Mouse (Mus musculus) C2C12 (cell line): Measurements from ENCODE around the gene Ppp1r37.

ENCODE experiments used
- CTCF ChIP-seq: IDR thresholded peaks from one replicate; pipeline ENCODE4 v1.5.1; 2011; ENCODE audit not compliant: control insufficient read depth, insufficient read depth, insufficient read length
- FOSL1 ChIP-seq: IDR thresholded peaks from one replicate; pipeline ENCODE4 v1.8.0; 2011; ENCODE audit warnings: mild to moderate bottlenecking, low read length; ENCODE audit not compliant: poor library complexity, insufficient read depth, severe bottlenecking
- USF1 ChIP-seq: IDR thresholded peaks from one replicate; pipeline ENCODE4 v1.6.1; 2011; ENCODE audit warnings: low read depth, mild to moderate bottlenecking, control low read depth, moderate library complexity

DNA sequence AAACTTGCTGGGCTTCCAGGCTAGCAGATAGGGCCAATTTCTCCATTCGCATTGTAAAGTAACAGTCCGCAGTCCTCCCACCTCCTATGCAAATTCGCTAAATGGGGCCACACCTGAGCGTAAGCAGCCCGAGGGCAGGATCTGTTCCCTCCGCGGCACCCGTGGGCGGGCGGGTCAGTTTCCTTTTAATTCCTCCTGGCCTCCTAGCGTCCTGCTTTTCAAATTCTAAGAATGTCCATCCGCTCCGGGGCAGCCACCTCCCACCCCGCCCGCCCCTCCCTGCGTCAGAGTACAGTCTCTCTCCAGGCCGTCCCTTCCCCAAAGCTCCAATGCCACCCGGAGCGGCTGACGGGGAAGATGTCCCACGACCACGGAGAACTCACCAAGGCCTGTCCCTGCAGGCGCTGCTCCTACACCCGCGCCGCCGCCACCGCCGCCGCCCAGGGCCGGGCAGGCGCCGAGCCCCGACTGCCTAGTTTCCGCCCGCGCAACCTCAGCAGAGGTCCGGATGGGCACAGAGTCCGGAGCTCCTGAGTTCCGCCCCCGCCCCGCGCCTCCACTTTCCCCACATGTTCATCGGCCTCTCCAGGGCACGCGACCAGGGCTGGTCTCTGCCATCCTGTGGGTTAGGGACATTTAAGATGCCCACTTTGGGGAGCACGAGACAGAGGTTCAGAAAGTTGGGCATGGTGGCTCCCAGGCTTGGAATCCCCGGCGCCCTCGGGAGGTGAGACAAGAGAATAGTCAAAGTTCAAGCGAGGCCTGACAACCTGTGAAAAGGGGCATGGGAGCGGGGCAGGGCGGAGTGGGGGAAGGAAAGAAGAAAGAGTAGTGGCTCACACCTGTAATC is 10.3 kb upstream of the Ppp1r37 start:
- TF ChIP-seq CTCF (no peak), USF1 (no peak), FOSL1 (no peak)
